Mouse (Mus musculus) c-Kit-positive CD71-positive TER-119-negative erythroid progenitor cells, embryonic 14.5 days (primary cell): ENCODE data around the gene Pnliprp1.

ENCODE experiments used
- DNase-seq: peaks from one replicate; pipeline ENCODE4 v3.0.0-alpha.2; 2013; ENCODE audit warnings: low read depth

The Pnliprp1 gene

GRCm38 (mm10) chr19:58728445-58729031, at the start of gene Pnliprp1:
TSS of gene Pnliprp1 (plus strand) at chr19:58728887.
- DNase-seq = no peak

GRCm38 (mm10) chr19:58688933-58689332, 39.8 kb upstream of the Pnliprp1 start:
- DNase-seq = no peak

- no peak for DNase-seq
Measured at GRCm38 (mm10) chr19:58695314-58695713, 33.4 kb upstream of the Pnliprp1 start.

DNA sequence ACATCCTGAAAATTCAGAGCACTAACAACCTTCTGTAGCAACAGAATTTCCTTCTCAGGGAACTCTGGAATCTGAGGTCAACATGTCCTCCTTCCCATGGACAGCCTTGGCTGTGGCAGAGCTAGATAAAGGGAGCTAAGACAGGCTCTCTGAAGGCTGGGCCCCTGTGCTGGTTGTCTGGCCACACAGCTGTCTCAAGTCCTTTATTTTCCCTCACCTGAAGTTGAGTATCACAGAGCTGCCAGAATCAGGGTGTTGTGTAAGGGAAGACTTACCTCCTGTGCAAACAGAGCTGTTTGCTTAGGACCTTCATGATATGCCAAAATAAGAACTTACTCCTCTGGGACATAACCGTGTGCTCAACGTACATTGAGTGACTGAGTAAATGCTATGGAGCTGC, 32.5 kb upstream of the Pnliprp1 start:
- DNase-seq = no peak

DNA sequence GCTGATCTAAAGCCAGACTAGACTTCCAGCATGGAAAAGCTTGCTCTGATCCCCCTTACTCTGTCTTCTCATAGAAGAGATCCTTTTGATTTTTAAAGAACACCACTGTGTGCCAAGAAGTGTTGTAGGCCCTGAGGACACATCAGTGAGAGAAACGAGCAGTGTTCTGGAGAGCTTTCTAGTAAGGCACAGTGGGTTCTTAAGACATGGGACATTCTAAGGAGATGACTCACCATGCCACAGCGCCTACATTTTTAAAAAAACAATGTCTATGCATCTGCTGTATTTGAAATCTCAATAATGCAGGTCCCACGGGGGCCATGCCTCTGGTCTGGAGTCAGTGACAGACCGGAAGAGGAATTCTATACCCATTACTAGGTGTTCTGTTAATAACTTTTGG, 24.1 kb upstream of the Pnliprp1 start:
- DNase-seq = no peak

DNA sequence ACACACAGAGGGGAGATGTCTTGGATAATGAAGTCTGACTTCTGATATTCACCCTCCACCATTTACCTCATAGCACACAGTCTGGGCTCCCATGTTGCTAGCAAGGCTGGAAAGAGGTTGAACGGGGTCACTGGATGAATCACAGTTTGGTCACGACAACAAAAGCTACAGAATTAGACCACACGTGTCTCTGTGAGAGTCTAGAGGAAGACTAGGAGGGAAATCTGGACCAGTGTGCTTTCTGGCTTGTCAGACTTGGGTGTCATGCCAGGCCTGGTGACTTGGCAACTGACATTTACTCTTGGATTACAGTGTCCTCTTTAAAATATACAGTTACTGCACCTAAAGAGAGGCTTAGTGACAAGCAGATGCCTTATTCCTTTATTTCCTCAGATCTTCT, 20.1 kb upstream of the Pnliprp1 start:
- DNase-seq = no peak

DNA sequence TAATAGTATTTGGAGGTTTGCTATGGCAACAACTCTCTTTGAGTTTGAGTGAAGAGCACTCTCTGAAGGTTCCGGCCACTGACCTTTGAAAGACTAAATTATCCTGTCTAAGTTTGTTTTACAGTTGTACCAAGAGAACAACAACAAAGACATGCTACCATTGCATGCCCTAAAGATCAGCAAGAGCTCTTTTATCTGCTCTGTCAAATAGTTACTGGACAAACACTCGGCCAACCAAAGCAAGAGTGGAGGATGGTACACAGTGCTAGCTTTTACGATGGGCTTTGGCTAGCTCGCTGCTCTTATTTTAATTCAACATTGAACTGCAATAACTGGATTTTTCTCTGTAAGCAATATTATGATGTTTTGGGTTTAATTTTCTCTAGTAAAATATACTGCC, 10.8 kb upstream of the Pnliprp1 start:
- DNase-seq = no peak

- no peak for DNase-seq
Measured at GRCm38 (mm10) chr19:58720439-58720838, 8.2 kb upstream of the Pnliprp1 start.

DNA sequence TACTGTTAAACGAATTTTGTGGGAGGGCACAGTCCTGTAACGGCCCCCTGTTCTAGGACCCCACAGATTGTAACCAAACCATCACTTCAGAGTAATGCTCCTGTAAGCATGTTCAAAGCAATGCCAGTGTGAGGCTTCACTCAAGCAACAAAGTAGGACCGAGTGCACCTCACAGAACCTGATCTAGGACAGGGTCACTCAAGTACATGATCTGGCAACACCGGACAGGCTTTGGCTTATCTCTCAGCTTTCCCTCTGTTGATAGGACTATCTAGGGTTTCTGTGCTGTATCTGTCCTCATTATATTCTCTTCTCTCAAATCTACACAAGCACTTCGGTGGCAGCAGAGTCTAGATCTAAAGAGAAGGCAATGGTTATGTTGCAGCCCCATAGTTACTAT, 2.1 kb upstream of the Pnliprp1 start:
- no peak for DNase-seq

DNA sequence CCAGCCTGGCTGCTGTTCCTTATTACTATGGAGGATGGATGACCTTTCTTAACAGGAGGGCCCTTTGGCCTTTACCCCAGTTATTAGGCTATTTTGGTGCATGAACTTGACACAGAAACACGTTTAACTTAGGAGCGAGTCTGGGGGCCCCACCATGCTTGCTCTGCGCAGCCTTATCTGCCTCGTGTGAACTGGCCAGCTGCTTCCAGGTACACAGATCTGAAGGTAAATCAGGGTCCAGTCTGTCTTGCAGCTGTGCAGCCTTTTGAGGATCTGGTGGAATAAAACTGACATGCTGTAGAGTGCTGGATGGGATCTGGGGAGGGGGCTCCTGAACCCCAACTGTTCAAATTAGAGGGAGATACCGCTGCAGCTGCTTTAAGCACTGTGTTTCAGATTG, 931 bp upstream of the Pnliprp1 start:
- no peak for DNase-seq

DNA sequence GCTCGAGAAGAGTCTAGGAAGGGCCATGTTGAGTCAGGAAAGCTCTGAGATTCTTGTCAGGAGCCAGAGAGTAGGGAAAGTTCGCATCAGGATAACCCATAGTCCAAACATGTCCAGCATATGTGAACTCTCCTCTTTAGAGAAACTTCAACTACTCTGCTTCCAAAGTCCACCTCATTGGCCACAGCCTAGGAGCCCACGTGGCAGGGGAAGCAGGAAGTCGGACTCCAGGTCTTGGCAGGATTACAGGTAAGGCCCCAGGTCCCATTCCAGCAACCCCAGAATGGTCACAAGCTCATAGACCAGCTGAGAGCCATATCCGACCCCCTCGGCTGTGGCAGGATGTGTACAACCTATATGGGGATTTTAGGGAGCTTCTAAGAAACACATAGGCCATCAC, 4.5 kb downstream of the Pnliprp1 start:
- DNase-seq = no peak

- DNase-seq = no peak
Measured at GRCm38 (mm10) chr19:58738111-58738510, 9.4 kb downstream of the Pnliprp1 start.

GRCm38 (mm10) chr19:58741036-58741435, 12.3 kb downstream of the Pnliprp1 start:
- DNase-seq = no peak

- no peak for DNase-seq
Measured at GRCm38 (mm10) chr19:58742711-58743110, 14.0 kb downstream of the Pnliprp1 start.

- DNase-seq = no peak
Measured at GRCm38 (mm10) chr19:58743736-58744135, 15.0 kb downstream of the Pnliprp1 start.

DNA sequence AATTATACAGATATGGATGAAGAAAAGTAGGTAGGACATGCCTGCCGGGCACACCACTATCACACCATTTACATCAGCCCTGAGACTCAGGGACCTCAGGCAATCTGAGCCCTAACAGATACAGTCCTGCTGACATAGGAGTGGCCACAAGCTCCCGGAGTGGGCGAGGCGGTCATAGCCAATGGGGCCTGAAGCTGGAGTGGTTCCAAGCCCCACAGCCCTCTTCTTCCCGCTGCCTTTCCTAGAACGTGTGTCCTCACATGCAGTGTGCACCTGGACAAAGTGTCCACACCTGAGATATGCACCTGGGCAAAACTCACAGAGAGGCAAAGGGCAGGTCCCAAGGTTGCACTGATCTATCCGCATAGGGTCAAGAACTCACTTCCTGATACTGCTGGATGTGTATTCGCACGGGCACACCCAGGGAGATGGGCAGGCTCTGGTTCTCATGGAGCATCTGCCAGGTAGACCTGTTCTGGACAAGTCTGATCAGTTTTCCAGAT, 18.9 kb downstream of the Pnliprp1 start:
- DNase-seq = no peak

DNA sequence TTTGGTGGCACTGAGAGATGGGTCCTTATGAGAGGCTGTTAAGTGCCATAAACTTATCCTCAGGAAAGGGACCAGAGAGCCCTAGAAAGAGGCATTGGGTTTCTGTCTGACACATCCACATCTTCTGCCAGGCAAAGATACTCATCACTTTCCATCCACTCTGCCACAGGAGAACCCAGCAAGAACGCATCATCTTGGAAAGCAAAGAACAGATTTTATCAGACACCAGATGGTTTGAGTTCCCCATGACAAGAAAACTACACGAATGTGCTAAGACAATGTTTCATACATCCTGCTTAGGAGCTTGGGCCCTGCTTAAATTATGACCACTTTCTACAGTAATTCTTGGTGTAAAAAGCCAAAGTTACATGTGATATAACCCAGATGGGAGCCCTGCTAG, 22.1 kb downstream of the Pnliprp1 start:
- DNase-seq = no peak

DNA sequence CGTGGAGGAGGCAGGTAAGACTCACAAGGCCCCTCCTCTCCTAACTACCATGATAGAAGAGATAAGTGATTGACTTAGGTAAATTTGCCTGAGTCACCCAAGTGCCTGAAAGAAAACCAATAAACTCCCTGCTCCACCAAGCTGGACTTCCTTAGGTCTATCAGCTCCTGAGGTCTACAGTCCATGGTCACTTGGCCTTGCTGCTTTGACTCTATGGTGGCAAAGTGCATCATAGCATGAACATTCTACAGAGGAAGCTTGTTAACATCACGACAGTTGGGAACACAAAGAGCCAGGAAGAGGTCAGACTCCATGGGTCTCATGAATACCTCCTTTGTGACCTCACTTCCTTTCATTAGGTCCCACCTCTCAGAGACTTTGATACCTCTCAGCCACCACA, 22.8 kb downstream of the Pnliprp1 start:
- DNase-seq = no peak

DNA sequence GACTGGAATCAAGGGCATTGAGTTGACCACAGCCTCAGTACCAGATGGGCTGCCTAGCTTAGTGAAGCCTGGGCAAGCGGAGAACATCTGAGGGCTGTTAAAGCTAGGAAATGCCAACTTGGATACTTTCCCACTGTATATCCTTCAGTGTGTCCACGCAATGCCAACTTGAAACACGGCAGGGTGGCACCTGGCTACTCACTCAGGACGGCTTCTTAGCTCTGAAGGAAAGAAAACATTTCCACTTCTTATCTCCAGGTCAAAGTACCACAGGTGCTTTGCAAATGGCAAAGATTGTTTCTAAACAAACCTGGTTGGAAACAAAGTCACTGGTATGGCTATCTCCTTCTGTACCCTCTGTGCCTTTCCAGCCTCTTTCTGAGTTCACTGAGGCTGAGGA, 30.2 kb downstream of the Pnliprp1 start:
- DNase-seq = no peak

GRCm38 (mm10) chr19:58759423-58759822, 30.7 kb downstream of the Pnliprp1 start, which contains the start of gene Pnliprp2:
TSS of gene Pnliprp2 (plus strand) at chr19:58759719.
- DNase-seq = no peak

DNA sequence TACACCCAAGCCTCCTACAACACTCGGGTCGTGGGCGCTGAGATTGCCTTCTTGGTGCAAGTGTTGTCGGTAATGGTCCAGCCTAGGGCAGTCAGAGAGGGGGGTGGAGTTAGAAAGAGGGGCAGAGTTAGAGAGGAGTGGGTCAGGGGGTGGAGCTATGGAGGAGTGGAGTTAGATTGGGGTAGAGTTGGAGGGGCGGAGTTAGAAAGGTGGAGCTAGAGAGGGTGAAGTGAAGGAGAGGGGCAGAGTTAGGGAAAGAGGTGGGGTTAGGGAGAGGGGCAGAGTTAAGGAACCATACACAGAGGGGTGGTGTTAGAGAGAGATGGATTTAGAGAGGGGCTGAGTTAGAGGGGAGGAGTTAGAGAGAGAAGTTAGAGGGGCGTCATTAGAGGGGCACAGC, 33.6 kb downstream of the Pnliprp1 start:
- DNase-seq = no peak

- no peak for DNase-seq
Measured at GRCm38 (mm10) chr19:58762848-58763541, 34.3 kb downstream of the Pnliprp1 start.

GRCm38 (mm10) chr19:58767329-58767728, 38.6 kb downstream of the Pnliprp1 start:
- DNase-seq = no peak

DNA sequence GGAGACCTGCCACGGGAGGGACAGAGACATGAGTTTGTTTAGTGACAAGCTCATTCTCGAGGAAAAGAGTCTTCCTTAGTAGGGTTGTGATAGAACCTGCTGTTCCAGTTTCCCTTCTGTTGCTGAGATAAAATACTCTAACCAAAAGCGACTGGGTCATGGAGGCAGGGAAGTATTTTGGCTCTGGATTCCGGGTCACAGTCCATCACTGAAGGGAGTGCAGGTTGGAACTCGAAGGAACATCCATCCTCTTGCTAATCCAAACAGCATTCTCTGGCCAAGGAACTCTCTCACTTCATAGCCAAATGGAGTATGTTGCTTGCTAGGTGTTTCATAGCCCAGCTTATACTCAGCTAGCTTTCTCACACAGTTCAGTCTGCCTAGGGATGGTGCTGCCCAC, 47.8 kb downstream of the Pnliprp1 start:
- no peak for DNase-seq
